Mouse (Mus musculus) stomach, postnatal 0 days (tissue): ENCODE measurements at regions not wholly inside any gene's neighbourhood (a gene's known extent, or its start where the extent isn't known, plus 50 kb on each side); places are given as distances from the start of the nearest gene placed in this dataset.

Experiments used
- CTCF ChIP-seq: IDR thresholded peaks from 2 replicates; pipeline ENCODE4 v1.5.1; 2016; ENCODE audit warnings: antibody characterized with exemption, low read depth, mild to moderate bottlenecking, moderate library complexity
- EP300 ChIP-seq: optimal IDR thresholded peaks from 2 replicates; pipeline ENCODE3; 2016; ENCODE audit warnings: antibody characterized with exemption

- TF ChIP-seq CTCF (no peak), EP300 (no peak)
These were observed 189.6 kb downstream of the Rps15a start for GRCm38 (mm10) chr7:117926396-117926795.
